Mouse (Mus musculus) frontal cortex, adult 2 months (tissue): ENCODE results near the gene Tmem205. TPM values are rescaled to one million over a fixed set of nuclear protein-coding genes. Genes with fewer than 3 reads are reported as not detected.

Experiments used
- DNase-seq, 2 experiments: peaks; one replicate each; pipeline ENCODE4 v3.0.0; 2022; ENCODE audit warnings: low spot score in 1 of 2; ENCODE audit errors: extremely low spot score in 1 of 2
- polyA plus RNA-seq: library from polyadenylated mRNA; depleted of rRNA; stranded (reverse); fragments of >200 nt; gene quantifications from 2 replicates; pipeline ENCODE4 v1.2.3, GENCODE M21; 2012; rRNA removed

Gene Tmem205
- 53.8 and 53.9 TPM in 2 replicates for polyA plus RNA-seq

GRCm38 (mm10) chr9:21927208-21927753 lies at the start of gene Tmem205, which contains the start of gene Ccdc159:
Gene Tmem205, minus strand, starts transcription at chr9:21927556.
Gene Ccdc159, plus strand, starts transcription at chr9:21927471.
- DNase-seq = peak; percentile 94 to 95

GRCm38 (mm10) chr9:21976626-21977175 lies 49.3 kb upstream of the Tmem205 start:
- DNase-seq = no peak

GRCm38 (mm10) chr9:21969304-21969703 lies 41.9 kb upstream of the Tmem205 start:
- no peak for DNase-seq

- DNase-seq = no peak
Observed at GRCm38 (mm10) chr9:21968883-21969282, 41.5 kb upstream of the Tmem205 start.

GRCm38 (mm10) chr9:21963417-21963816 lies 36.1 kb upstream of the Tmem205 start, which contains the start of gene Epor:
Gene Epor, minus strand, starts transcription at chr9:21963506.
- DNase-seq = no peak

GRCm38 (mm10) chr9:21962416-21963059 lies 35.2 kb upstream of the Tmem205 start:
- DNase-seq = peak in 1 of 2 experiments; percentile 85

- no peak for DNase-seq
Observed at GRCm38 (mm10) chr9:21962010-21962409, 34.7 kb upstream of the Tmem205 start.

- peak in 1 of 2 experiments; percentile 40 for DNase-seq
Observed at GRCm38 (mm10) chr9:21961366-21961980, 34.1 kb upstream of the Tmem205 start.

GRCm38 (mm10) chr9:21960558-21961208 lies 33.3 kb upstream of the Tmem205 start:
- peak in 1 of 2 experiments; percentile 8 for DNase-seq

GRCm38 (mm10) chr9:21960135-21960534 lies 32.8 kb upstream of the Tmem205 start:
- DNase-seq = no peak

- no peak for DNase-seq
Observed at GRCm38 (mm10) chr9:21959244-21959643, 31.9 kb upstream of the Tmem205 start.

GRCm38 (mm10) chr9:21958372-21958771 lies 31.0 kb upstream of the Tmem205 start:
- no peak for DNase-seq

- peak; percentile 98 to 100 for DNase-seq
Observed at GRCm38 (mm10) chr9:21955570-21956281, 28.4 kb upstream of the Tmem205 start, which contains the start of gene Swsap1. Gene Swsap1, plus strand, starts transcription at chr9:21955755.

- no peak for DNase-seq
Observed at GRCm38 (mm10) chr9:21955225-21955569, 27.8 kb upstream of the Tmem205 start.

- peak in 1 of 2 experiments; percentile 16 for DNase-seq
Observed at GRCm38 (mm10) chr9:21954635-21955034, 27.3 kb upstream of the Tmem205 start.

- peak; percentile 78 to 86 for DNase-seq
Observed at GRCm38 (mm10) chr9:21953600-21953999, 26.2 kb upstream of the Tmem205 start.

- peak in 1 of 2 experiments; percentile 13 for DNase-seq
Observed at GRCm38 (mm10) chr9:21951977-21952376, 24.6 kb upstream of the Tmem205 start.

GRCm38 (mm10) chr9:21950322-21950721 lies 23.0 kb upstream of the Tmem205 start:
- DNase-seq = peak in 1 of 2 experiments; percentile 40

GRCm38 (mm10) chr9:21948790-21949189 lies 21.4 kb upstream of the Tmem205 start:
- DNase-seq = peak in 1 of 2 experiments; percentile 55

- DNase-seq = no peak
Observed at GRCm38 (mm10) chr9:21948146-21948545, 20.8 kb upstream of the Tmem205 start.
